Mouse (Mus musculus) A20 (cell line): ENCODE results near the gene Il12b.
"Not testable (repeated sequence)": the region's sequence is repeated elsewhere in the genome, so short reads cannot be mapped to it uniquely, and the experiment has no call there.

Source experiments
- DNase-seq: peaks from one replicate; pipeline ENCODE4 v3.0.0-alpha.2; 2011; ENCODE audit warnings: low read depth, low spot score

Gene Il12b

GRCm38 (mm10) chr11:44410413-44410812, 10.6 kb downstream of the Il12b start:
- peak; percentile 18 for DNase-seq

GRCm38 (mm10) chr11:44412276-44412675, 12.4 kb downstream of the Il12b start:
- DNase-seq: peak; percentile 48

- DNase-seq: no peak
Measured at GRCm38 (mm10) chr11:44413371-44413770, 13.5 kb downstream of the Il12b start.

GRCm38 (mm10) chr11:44414605-44415004, 14.7 kb downstream of the Il12b start:
- no peak for DNase-seq

GRCm38 (mm10) chr11:44417403-44417802, 17.5 kb downstream of the Il12b start:
- DNase-seq: no peak

- DNase-seq: no peak
Measured at GRCm38 (mm10) chr11:44422337-44423111, 22.7 kb downstream of the Il12b start.

GRCm38 (mm10) chr11:44423261-44423660, 23.4 kb downstream of the Il12b start:
- DNase-seq: no peak

- DNase-seq: no peak
Measured at GRCm38 (mm10) chr11:44423955-44424354, 24.1 kb downstream of the Il12b start.

- DNase-seq: no peak
Measured at GRCm38 (mm10) chr11:44425006-44425405, 25.1 kb downstream of the Il12b start.

GRCm38 (mm10) chr11:44425626-44426025, 25.8 kb downstream of the Il12b start:
- no peak for DNase-seq

- DNase-seq: no peak
Measured at GRCm38 (mm10) chr11:44427951-44428350, 28.1 kb downstream of the Il12b start.

- no peak for DNase-seq
Measured at GRCm38 (mm10) chr11:44430036-44430435, 30.2 kb downstream of the Il12b start.

- peak; percentile 25 for DNase-seq
Measured at GRCm38 (mm10) chr11:44437786-44438185, 37.9 kb downstream of the Il12b start.

GRCm38 (mm10) chr11:44451046-44451445, 51.2 kb downstream of the Il12b start:
- DNase-seq: no peak

GRCm38 (mm10) chr11:44452016-44452415, 52.2 kb downstream of the Il12b start:
- not testable (repeated sequence) for DNase-seq

GRCm38 (mm10) chr11:44453423-44453822, 53.6 kb downstream of the Il12b start:
- peak; percentile 65 for DNase-seq

- no peak for DNase-seq
Measured at GRCm38 (mm10) chr11:44461493-44461892, 61.6 kb downstream of the Il12b start.
